Mouse (Mus musculus) lung, postnatal 36 days (tissue): ENCODE data around the gene Pcbp3.

ENCODE experiments used
- DNase-seq: peaks from one replicate; pipeline ENCODE4 v3.0.0; 2022; ENCODE audit warnings: mixed read lengths

Pcbp3 gene

DNA sequence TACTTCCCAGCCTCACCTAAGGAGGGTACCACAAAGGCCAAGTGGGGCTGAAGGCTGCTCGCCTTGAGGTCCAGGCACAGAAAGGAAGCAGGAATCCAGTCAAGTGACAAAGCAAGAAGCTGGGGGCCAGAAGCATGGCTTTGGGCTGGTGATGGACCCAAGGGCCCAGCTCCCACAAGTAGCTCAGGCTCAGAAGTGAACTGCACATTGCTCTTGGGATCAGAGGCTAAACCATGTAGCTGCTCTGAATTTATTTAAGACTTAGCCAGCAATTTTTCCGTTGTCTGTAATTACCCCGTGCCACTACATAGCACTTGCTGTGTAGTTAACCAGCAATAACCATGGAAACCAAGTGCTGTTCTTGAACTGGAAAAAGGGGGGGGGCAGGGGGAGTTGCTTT is 117.3 kb downstream of the Pcbp3 start:
- DNase-seq, result no peak

DNA sequence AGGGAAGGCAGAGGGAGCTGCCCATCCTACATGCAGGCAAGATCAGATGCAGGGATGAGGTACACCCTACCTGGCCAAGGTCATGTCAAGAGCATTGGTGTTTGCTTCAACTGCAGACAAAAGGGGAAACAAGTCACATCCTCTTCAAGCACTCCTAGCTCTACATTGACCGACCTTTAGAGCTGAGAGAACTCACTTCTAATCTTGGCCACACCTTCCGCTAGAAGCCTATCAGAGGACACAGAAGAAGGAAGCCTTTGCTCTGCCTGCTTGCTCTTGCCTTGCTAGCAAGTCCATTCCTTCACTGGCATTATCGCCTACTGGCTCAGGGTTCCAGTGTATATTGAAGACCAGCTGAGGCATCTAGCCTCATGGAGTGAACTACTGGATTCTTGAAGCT is 119.6 kb downstream of the Pcbp3 start:
- DNase-seq, result no peak

DNA sequence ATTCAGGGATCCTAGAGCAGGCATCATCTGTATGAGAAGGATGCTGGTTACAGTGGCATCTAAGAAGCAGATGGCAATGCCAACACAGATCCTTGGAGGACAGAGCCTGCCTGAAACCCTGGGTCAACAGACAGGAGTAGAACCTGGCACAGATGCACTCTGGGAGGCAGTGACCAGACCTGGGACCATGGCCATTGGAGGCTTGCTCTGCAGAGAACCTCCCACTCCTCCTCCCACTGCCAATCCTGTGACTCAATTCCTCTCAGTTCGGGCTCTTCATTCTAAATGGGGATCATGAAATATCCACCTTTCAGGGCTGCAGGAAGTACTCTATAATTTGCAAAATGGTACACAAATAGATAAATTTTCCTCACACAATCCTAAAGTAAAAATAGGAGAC is 120.5 kb downstream of the Pcbp3 start:
- DNase-seq, result no peak

DNA sequence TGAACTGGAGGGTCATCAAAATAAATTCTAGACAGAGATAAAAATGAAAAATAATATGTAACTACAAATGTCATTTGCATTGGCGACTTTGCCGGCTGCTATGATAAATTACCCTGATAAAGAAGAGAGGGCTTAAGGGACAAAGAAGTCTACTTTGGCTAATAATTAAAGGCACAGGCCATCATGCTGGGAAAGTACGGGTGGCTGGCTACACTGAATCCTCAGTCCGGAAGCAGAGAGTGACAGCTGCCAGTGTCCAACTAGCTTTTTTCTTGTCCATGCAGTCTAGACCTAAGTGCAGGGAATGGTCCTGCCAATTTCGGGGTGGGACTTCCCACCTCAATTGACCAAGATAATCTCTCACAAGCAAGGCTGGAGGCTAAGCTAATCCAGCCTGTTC is 121.1 kb downstream of the Pcbp3 start:
- DNase-seq, result no peak

DNA sequence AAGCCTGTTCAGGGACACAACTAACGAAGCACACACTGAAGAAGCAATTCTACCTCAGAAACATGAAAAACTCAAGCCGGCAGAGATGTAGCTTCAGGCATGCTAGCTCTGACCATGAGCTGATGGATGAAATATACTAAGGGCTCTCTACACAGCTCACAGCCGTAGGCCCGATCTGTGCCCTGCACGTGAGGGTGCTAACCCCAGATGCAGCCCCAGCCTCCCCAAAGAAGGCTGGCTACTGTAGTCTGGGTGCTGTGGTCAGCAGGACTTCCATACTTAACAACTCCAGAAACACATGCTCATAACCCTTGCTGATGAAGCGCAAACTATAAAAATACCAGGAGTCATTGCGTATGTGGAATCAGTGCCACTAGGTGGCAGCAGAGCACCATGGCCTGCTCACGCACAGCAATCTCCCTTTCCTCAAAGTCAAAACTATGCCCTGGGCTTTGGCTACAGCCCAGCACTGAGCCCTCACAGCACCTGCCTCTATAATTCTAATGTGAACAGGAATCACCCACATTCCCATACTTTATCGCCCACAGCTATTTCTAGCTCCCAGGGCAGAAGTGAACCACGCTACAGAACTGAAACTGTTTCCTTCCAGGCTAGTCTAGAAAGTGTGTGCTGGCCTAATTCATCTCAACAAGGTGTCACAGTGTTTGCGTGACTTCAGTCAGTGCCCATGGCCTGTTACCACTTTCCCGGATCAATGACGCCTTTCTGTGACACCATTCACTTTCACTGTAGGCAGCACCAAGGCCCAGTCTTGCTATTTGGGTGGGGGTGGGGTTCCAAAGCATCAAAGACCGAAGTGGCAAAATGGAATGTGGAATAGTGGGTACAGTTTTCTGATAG is 126.0 kb downstream of the Pcbp3 start:
- peak; percentile 89 for DNase-seq

DNA sequence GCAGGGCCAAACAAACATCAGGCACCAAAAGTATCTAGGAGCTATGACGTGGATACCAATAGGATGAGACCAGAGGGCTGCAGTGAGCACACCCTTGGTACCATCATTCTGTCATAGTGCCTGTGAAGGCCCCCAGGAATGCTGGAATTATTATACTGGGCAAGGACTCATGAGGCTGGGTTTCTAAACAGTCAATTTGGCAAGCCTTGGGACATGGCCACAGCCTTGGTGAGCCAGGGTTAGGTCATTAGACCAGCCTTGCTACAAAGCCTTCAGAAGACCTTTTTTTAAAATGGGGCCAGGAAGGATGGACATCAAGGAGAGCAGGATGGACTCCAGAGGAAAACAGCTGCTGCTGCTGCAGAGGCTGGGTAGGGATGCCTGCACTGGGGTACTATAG is 128.8 kb downstream of the Pcbp3 start:
- no peak for DNase-seq

DNA sequence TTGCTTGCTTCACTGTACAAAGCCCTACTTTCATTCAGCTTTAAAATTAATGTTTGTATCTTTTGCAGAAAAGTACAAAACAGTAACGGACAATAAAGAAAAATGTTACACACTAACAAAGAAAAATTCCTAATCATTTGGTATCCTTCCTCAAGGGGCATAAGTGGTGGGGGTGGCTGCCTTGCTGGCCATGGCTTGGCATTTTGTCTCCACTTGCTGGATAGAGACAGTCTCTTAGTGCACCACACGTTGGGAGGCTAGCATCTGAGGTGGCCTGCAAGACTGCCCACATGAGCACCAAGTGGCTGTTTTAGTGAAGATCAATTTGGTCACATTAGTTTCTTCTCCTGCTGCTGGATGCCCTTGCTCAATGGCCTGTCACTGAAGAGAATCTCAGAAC is 129.8 kb downstream of the Pcbp3 start:
- DNase-seq, result no peak

DNA sequence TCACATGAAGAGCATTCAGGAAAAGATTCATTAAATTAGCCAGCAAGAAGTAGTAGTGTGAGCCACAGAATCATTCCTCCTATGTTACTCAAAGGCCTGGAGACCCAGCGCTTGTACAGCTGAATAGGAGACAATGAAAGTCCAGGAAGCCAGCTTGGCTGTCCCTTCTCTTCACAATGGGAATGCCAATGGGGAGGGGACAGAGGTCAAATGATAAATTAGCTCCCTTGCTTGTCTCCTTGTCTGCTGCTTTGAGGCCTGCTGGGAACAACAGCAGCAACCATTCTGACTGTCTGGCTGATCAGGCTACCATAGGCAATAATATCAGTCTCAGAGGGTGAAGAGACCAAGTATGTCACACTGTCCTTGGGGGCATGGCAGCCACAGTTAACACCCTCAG is 130.5 kb downstream of the Pcbp3 start:
- no peak for DNase-seq

DNA sequence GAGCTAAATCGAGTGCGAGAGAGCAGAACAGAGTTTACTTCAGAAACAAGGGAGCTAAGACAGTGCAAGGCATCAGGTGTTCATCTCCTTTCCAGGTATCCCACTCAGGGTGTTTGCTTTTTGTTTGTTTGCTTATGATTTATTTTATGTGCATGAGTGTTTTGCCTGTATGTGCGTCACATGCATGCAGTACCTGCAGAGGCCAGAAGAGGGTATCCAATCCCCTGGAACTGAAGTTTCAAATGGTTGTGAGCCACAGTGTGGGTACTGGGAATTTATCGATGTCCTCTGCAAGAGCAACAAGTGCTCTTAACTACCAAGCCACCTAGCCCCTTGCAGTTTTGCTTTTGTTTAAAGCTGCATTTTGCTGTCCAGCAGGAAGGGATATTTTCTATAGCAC is 132.8 kb downstream of the Pcbp3 start:
- DNase-seq, result no peak

DNA sequence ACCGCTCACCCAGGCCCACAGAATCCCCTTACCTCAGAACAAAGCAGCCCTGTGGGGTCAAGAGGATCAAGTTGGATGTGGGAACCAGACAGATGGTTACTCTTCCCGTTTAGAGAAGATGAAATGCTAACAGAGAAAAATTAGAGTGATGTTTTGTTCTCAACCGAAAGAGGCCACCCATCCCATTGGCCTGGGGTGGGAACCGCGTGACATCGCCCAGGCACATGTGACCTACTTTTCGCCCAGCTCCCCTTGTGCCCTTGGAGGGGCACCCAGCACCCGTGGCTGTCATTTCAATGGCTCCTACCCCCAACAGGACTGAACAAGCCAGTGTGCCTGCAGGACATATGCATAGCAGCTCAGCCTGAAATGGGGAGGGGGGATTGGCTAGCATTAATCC is 139.0 kb downstream of the Pcbp3 start:
- no peak for DNase-seq

DNA sequence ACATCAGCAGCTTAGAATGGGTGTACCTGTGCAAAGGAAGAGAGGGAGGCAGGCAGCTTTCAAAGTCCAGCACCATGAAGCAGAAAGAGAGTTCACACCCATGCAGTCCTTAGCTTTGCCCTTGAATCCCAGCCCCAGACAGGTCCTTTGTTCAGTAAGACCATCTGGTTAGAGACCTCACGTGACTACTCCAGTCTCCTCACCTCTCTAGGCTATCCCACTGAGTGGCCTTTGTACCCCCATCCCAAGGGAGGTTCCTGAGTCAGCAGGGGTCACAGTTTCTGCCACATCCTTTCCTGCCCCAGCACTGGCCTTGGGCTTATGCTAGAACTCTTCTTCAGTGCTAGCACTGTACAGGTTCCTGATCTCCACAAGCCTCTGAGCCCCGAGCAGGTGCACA is 142.4 kb downstream of the Pcbp3 start:
- DNase-seq, result no peak

DNA sequence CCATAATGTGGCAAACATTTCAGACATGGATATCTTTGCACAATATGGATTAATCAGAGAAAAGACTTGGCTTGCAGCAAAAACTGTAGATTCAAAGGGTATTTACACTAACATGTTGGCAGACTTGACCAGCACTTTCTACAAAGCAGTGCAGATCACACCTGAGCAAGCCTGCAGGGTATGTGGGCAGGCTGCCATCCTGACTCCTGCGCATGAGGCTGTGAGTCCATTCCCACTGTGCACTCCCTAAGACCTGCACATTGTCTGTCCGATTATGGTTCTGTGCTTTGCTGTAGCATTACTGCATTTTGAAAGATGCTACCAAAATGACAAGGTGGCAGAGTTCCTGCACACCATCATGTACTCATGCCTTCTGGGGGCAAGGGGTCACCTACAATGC is 143.3 kb downstream of the Pcbp3 start:
- no peak for DNase-seq

DNA sequence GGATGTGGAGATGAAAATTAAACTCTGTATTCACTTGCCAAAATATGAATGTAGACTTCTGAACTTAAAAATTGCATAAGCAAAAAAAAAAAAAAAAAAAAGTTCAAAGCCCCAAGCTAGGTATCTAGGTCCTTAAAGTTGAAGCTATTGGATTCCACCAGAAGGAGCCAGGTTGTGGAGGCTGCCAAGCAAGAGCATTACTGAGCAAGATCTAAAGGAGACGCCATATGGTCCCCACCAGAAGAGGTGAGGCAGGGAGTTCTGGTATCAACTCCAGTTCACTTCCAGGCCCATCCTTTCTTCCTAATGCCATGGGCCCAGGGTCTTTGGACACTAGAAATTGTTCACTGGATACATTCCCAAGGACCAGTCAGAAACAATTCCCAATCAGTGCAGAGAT is 144.8 kb downstream of the Pcbp3 start:
- no peak for DNase-seq

DNA sequence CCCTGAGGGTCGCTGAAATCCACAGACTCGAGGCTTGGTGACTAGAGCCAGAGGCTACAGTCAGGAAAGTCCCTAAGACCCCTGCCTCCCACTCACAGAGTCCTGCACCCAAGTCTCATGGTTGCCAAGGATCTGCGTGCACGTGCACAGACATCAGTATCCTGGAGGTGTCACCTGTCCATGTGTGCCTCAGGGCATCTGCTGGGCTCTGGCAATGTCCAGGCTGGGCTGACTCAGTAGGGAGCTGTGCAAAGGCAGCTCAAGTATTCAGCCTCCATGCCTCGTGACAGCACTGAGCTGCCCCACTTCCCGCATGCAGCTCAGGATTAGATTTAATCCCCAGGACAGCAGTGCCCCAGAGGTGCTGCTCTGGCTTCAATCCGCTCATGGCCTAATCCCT is 145.3 kb downstream of the Pcbp3 start:
- no peak for DNase-seq

DNA sequence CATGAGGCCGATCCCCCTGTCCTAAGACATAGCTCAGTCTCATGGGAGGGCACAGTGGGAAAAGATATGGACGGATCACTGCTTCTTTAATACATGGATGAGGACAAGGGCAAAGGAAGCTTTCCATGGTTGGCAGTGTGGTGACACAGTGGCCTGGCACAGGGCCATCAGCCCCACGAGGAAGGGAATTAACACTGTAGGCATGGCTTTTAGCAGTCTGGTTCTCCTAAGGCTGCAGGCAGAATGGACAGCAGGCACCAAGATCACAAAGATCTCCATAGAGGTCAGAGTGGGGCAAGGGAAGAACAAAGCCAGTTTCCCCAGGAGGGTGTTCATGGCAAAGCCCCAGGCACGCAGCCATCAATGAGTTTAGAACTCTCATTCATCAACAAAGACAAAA is 146.2 kb downstream of the Pcbp3 start:
- DNase-seq, result no peak

DNA sequence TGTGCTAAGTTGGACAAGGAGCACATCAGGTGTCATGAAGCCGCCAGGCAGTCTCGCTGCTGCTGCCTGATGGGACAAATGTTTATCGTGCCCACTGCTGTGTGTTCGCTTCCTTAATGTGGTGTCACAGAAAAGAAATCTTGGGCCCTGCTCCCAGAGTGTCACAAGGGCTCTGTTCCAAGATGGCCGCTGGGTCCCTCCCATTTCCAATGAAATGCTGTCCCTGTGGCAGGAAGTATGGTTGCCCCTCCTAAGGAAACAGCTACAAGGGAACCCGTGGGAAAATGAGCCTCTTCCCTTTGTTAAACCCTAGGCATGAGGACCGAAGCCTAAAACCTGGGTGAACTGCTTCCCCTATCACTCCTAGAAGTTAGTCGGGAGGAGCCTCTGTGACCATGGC is 146.9 kb downstream of the Pcbp3 start:
- peak; percentile 11 for DNase-seq

DNA sequence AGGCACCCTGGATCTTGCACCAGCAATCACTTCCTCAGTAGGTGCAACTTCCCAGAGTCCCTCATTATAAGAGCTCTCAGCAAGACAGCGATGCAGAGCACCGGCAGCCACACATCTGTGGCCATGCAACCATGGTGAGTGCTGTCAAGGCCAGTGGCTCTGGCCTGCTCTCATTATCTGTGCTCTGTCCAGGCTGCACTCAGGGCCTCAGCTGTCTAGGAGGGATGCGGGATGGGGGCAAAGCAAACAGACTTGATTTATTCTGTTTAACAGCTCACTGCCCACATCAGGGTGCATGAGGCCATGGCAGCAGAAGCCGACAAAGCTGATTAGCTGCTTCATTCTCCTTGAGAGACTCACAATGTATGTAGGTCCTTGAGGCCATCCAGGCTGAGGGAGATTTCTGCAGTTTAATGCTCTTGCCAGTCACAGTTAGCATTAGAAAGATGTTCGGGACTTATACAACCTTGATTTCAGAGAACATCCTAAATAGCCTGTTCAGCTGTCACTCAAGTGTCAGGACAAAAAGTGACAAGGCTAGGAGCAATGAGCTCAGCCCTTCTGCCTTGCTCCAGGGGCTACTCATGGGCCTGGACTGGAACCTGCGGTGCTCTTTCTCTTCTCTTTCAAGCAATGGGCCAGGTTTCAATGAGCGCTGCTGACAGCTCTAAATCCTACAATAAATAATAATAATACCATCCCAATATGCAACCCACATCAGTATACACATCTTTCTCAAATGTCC is 151.6 kb downstream of the Pcbp3 start:
- no peak for DNase-seq

DNA sequence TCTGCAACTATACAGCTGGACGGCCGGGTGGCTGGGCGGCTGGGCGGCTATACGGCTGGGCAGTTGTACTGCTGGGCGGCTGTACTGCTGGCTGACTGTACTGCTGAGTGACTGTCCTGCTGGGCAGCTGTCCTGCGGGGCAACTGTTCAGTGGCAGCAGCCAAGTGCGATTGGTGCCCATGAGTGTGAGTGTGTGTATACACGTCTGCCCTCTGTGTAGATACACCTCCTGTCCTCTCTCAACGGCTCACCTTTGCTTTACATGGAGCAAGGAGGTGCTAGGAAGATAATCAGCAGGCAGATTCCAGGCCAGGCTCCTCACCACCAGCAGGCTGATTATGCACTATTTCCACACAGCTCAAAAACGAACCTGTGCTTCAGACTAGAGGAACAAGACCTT is 152.2 kb downstream of the Pcbp3 start:
- DNase-seq, result no peak

DNA sequence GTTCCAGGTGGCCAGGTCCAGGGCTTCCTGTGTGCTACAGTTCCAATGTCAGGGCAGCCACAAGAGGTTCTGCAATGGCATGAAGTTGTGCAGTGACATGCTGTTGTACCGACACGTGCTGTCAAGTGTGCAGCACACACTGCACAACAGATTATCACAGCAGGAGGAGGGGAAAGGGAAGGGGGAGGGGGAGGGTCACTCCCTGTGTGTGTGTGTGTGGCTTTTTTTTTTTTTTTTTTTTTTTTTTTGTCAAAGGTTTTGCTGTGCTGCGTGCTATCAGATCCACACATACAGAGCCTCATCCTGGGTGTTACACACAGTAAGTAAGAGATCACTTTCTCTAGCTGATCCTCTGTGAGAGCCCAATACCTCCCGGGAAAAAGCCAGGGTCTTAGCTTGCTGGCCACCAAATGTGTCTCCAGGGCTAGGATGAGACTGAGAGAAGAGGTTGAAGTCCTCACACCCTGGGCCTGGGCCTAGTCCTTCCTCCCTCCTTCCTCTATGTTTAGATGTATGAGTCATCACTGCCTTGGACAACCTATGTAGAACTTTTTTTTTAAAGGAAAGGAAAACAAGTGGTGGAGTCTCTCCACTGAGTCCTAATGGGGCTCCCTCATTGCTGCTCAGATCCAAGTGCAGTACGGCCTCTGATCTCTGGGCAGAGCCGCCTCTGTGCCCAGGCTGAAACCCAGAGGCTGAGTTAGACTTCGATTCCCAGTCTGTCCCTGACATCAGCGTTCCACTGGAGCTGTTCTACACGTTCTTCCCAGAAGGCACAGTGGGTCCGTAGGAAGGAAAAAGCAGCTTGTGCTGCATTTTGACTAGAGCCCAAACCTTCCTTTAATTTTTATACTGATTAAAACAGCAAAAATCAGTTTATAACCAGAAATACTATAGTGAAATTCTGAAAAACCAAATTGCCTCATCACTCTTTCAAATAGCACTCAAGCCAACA is 153.0 kb downstream of the Pcbp3 start:
- no peak for DNase-seq

DNA sequence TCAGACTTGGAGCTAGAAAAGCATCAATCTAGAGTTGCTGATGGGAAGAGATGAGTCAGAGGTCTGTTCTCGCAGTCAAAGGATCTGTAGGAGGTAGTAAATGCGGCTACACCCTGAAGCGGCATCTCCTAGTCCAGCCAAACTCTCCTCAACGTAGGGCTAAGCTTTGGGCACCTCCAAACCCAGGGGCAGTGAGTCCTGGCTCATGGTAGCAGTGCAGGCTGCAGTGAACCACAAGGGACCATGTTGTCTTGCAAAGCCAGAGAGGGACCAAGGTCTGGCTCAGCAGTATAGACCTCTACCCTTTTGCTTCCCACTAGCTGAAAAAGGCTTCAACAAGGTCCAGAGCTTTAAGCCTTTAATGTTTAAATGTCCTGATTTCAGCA is 159.2 kb downstream of the Pcbp3 start:
- no peak for DNase-seq

DNA sequence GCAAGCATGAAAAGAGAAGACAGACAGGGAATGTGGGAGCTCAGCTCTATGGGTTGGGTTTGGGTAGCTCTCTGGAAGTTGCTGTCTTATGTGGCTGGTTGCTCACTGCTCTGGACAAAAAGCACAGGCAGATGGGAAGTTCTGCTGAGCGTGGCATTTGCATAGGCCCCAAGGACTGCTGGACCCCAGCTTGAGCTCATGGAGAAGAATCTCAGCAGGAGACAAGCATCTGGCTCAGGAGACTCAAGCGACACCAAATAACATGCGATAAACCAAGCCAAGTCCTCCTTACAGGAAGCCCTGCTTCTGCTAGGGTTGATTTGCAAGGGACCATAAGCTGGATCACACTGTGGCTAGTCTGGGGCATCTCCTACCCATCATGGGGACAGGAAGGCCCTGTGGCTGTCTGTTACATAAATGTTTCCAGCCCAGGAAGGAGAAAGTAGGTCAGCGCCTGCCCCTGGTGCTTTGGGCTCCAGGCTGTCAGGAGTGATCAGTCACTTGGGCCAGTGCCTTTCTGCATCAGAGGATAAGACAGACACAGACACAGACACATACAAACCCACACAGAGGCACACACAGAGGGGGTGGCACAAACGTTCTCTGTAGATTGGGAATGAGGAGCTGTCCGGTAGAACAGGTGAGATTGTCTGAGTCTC is 159.7 kb downstream of the Pcbp3 start:
- DNase-seq, result peak; percentile 26

DNA sequence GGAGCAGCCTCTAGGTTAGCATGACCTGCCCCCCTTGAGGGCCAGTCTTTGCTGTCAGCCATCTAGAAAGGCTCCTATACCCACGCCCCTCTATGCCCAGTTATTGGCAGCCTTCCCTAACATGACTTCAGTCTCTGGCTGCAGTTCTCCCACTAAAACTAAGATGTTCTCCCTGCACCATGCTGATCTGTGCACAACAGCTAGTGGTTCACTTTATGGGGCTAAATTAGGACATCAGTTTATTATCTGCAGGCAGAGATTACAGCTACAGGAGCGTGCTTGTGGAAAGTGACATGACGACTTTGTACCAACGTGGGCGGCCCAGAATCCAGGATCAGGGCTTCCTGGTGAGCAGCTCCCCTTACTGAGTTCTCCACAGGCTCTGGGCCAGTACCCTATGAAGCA is 160.4 kb downstream of the Pcbp3 start:
- DNase-seq, result no peak
